Mouse (Mus musculus) mouse embryonic stem cell (cell line): ENCODE data around the gene Lysmd1.
"Not testable (repeated sequence)": the region's sequence is repeated elsewhere in the genome, so short reads cannot be mapped to it uniquely, and the experiment has no call there.

Experiments
- in situ Hi-C, 2 experiments: fragments of 300-500 bp; cut with MboI; formaldehyde crosslinking; loops; 1 replicate in 1 of 2; 3 replicates in 1 of 2; pipeline ENCODE4 v1.14.3; 2019 to 2020; ENCODE audit warnings: low sequenced_read_pairs in 2 of 2, low pct_unique_long_range_greater_than_20kb in 1 of 2, mixed read lengths in 1 of 2; ENCODE audit not compliant: unreplicated experiment in 1 of 2

Lysmd1 gene

GRCm38 (mm10) chr3:95133680-95134101 is at the start of gene Lysmd1, which contains the start of gene Scnm1:
Gene Lysmd1 (plus strand): TSS chr3:95134088.
Gene Scnm1 (minus strand): TSS chr3:95134011.
- in situ Hi-C loops: no loop called here

GRCm38 (mm10) chr3:95088071-95088470 is 45.8 kb upstream of the Lysmd1 start:
- in situ Hi-C loops: no loop called here

GRCm38 (mm10) chr3:95100854-95101253 is 33.0 kb upstream of the Lysmd1 start:
- in situ Hi-C loops: no loop called here

GRCm38 (mm10) chr3:95105121-95105520 is 28.8 kb upstream of the Lysmd1 start:
- in situ Hi-C loops: no loop called here

GRCm38 (mm10) chr3:95105586-95106337 is 28.1 kb upstream of the Lysmd1 start:
- in situ Hi-C loops: no loop called here

GRCm38 (mm10) chr3:95106338-95107117 is 27.4 kb upstream of the Lysmd1 start, which contains the start of gene Pip5k1a:
Gene Pip5k1a (minus strand): TSS chr3:95106930.
- in situ Hi-C loops: no loop called here

GRCm38 (mm10) chr3:95107308-95107707 is 26.6 kb upstream of the Lysmd1 start:
- in situ Hi-C loops: not testable (repeated sequence)

- in situ Hi-C loops: no loop called here
Observed at GRCm38 (mm10) chr3:95107898-95108297, 26.0 kb upstream of the Lysmd1 start.

- in situ Hi-C loops: no loop called here
Observed at GRCm38 (mm10) chr3:95110911-95111726, 22.8 kb upstream of the Lysmd1 start, which contains the start of gene Vps72. Gene Vps72 (plus strand): TSS chr3:95111022.

- in situ Hi-C loops: no loop called here
Observed at GRCm38 (mm10) chr3:95112760-95113159, 21.1 kb upstream of the Lysmd1 start.

- in situ Hi-C loops: no loop called here
Observed at GRCm38 (mm10) chr3:95117751-95118150, 16.1 kb upstream of the Lysmd1 start.

GRCm38 (mm10) chr3:95121580-95121979 is 12.3 kb upstream of the Lysmd1 start:
- in situ Hi-C loops: no loop called here

- in situ Hi-C loops: no loop called here
Observed at GRCm38 (mm10) chr3:95124246-95124645, 9.6 kb upstream of the Lysmd1 start, which contains the start of gene Tmod4. Gene Tmod4 (plus strand): TSS chr3:95124476.

GRCm38 (mm10) chr3:95124972-95125371 is 8.9 kb upstream of the Lysmd1 start:
- in situ Hi-C loops: no loop called here

- in situ Hi-C loops: no loop called here
Observed at GRCm38 (mm10) chr3:95129226-95129651, 4.6 kb upstream of the Lysmd1 start.

- in situ Hi-C loops: no loop called here
Observed at GRCm38 (mm10) chr3:95130081-95130480, 3.8 kb upstream of the Lysmd1 start.

GRCm38 (mm10) chr3:95132389-95132788 is 1.5 kb upstream of the Lysmd1 start:
- in situ Hi-C loops: not testable (repeated sequence)

GRCm38 (mm10) chr3:95133176-95133575 is 712 bp upstream of the Lysmd1 start:
- in situ Hi-C loops: no loop called here

- in situ Hi-C loops: not testable (repeated sequence)
Observed at GRCm38 (mm10) chr3:95134133-95134532, 245 bp downstream of the Lysmd1 start.
